Mouse (Mus musculus) mouse embryonic stem cell (cell line): ENCODE measurements around the gene Arsg.
"Not testable (repeated sequence)": the region's sequence is repeated elsewhere in the genome, so short reads cannot be mapped to it uniquely, and the experiment has no call there.

Experiments used
- in situ Hi-C, 2 experiments: fragments of 300-500 bp; cut with MboI; formaldehyde crosslinking; loops; 1 replicate in 1 of 2; 3 replicates in 1 of 2; pipeline ENCODE4 v1.14.3; 2019 to 2020; ENCODE audit warnings: low sequenced_read_pairs in 2 of 2, low pct_unique_long_range_greater_than_20kb in 1 of 2, mixed read lengths in 1 of 2; ENCODE audit not compliant: unreplicated experiment in 1 of 2

The Arsg gene

GRCm38 (mm10) chr11:109594761-109595160 is 121.6 kb downstream of the Arsg start:
- in situ Hi-C loops, result loop anchor here (25.0 kb wide), 2 partner anchors 307 to 357 kb away; partner anchors contain the start of gene Rgs9 (in 1 of the 2)

GRCm38 (mm10) chr11:109598778-109599570 is 125.8 kb downstream of the Arsg start:
- in situ Hi-C loops, result loop anchor here (25.0 kb wide), 2 partner anchors 312 to 362 kb away; partner anchors contain the start of gene Rgs9 (in 1 of the 2)

- in situ Hi-C loops, result no loop called here
Measured at GRCm38 (mm10) chr11:109607600-109607999, 134.4 kb downstream of the Arsg start.

GRCm38 (mm10) chr11:109608976-109609625 is 135.9 kb downstream of the Arsg start:
- in situ Hi-C loops, result no loop called here

GRCm38 (mm10) chr11:109610046-109610794 is 137.0 kb downstream of the Arsg start:
- in situ Hi-C loops, result no loop called here

GRCm38 (mm10) chr11:109610795-109611302 is 137.7 kb downstream of the Arsg start:
- in situ Hi-C loops, result no loop called here

- in situ Hi-C loops, result no loop called here
Measured at GRCm38 (mm10) chr11:109611303-109612149, 138.4 kb downstream of the Arsg start, which contains the start of gene Wipi1. Gene Wipi1 (minus strand): TSS chr11:109611967.

GRCm38 (mm10) chr11:109612871-109613529 is 139.8 kb downstream of the Arsg start:
- in situ Hi-C loops, result no loop called here

- in situ Hi-C loops, result no loop called here
Measured at GRCm38 (mm10) chr11:109615286-109615685, 142.1 kb downstream of the Arsg start.

GRCm38 (mm10) chr11:109616352-109616751 is 143.2 kb downstream of the Arsg start:
- in situ Hi-C loops, result no loop called here

- in situ Hi-C loops, result no loop called here
Measured at GRCm38 (mm10) chr11:109616766-109617165, 143.6 kb downstream of the Arsg start.

GRCm38 (mm10) chr11:109619055-109619454 is 145.9 kb downstream of the Arsg start:
- in situ Hi-C loops, result not testable (repeated sequence)

- in situ Hi-C loops, result no loop called here
Measured at GRCm38 (mm10) chr11:109620356-109620755, 147.2 kb downstream of the Arsg start.

- in situ Hi-C loops, result no loop called here
Measured at GRCm38 (mm10) chr11:109621183-109621582, 148.0 kb downstream of the Arsg start.

- in situ Hi-C loops, result no loop called here
Measured at GRCm38 (mm10) chr11:109622518-109623037, 149.4 kb downstream of the Arsg start.
